ENCODE assay signal across 8 mouse cellular contexts in the genomic region with DNA sequence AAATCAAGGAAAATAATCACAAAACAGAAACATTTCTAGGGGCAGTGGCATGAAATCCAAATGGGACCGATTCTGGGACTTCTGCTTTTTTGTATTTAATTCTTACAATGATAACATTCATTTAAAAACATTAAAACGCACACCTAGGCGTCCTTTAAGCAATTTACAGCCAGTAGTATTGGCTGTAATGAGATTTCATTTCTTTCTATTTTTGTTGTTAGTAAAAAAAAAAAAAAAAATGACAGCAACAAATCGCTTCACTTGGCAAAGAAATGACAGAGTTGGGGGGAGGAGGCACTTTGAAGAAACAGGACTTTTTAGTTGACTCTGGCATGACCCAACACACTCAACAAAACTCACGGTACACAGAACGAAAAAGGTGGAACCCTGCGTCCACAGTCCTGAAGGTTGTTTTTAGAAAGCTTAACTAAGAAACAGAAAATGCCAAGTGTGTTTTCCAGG. TPM values are rescaled to one million over a fixed set of nuclear protein-coding genes. Genes with fewer than 3 reads are reported as not detected.
DNase-seq lines count a peak whose midpoint lies in the region; ATAC-seq and TF ChIP-seq lines count a peak whose summit lies in the region.

No protein-coding gene starts in this region.

- H3K4me2 ChIP-seq in heart, embryonic 13.5 days: peak overlapping the region; percentile 81
- peak overlapping the region; percentile 94 for H3K4me2 ChIP-seq in hindbrain, embryonic 13.5 days
- peak overlapping the region; percentile 95 for H3K4me2 ChIP-seq in midbrain, embryonic 11.5 days

- peak overlapping the region; percentile 96 for H3K4me3 ChIP-seq in heart, embryonic 13.5 days
- peak overlapping the region; percentile 82 to 92 for H3K4me3 ChIP-seq in ES-E14 (ENCODE audit: insufficient read depth in 1 of 2, low read depth in 1 of 2, low read length in 2 of 2, poor library complexity in 1 of 2, severe bottlenecking in 1 of 2)
- peak overlapping the region; percentile 93 for H3K4me3 ChIP-seq in hindbrain, embryonic 13.5 days
- peak overlapping the region; percentile 95 for H3K4me3 ChIP-seq in midbrain, embryonic 11.5 days (ENCODE audit: low read depth, low read length)

- ATAC-seq in heart, embryonic 13.5 days (ENCODE audit: extremely low read depth, insufficient number of reproducible peaks, low FRiP score, low TSS enrichment): no peak
- ATAC-seq in hindbrain, embryonic 13.5 days (ENCODE audit: low FRiP score): no peak
- no peak for ATAC-seq in midbrain, embryonic 11.5 days (ENCODE audit: low FRiP score)

- 17% methylated on average over 7 of the region's 7 CpGs for WGBS in heart, embryonic 13.5 days
- 20% methylated on average over 7 of the region's 7 CpGs for WGBS in hindbrain, embryonic 13.5 days
- WGBS in midbrain, embryonic 11.5 days: 25% methylated on average over 7 of the region's 7 CpGs

- no peak for DNase-seq in heart, postnatal 4 days
- no peak for DNase-seq in ES-E14 (ENCODE audit: low read depth, low spot score)
- no peak for DNase-seq in midbrain, embryonic 11.5 days (ENCODE audit: low spot score, missing footprints)
- no peak for DNase-seq in ovary, adult 18-20 months (ENCODE audit: low spot score)
- no peak for DNase-seq in ovary, postnatal 10 days (ENCODE audit: low spot score)
- no peak for DNase-seq in spleen, postnatal 14 days (ENCODE audit: low spot score in 2 of 2)

- H3K9ac ChIP-seq in heart, embryonic 13.5 days: peak overlapping the region; percentile 95
- H3K9ac ChIP-seq in ES-E14 (ENCODE audit: insufficient read depth, low read depth, low read length, poor library complexity, severe bottlenecking): peak overlapping the region; percentile 78; the same call in 1 of the 2 replicates
- H3K9ac ChIP-seq in hindbrain, embryonic 13.5 days: peak overlapping the region; percentile 85
- H3K9ac ChIP-seq in midbrain, embryonic 11.5 days (ENCODE audit: low read length): peak overlapping the region; percentile 80

- H3K9me3 ChIP-seq in heart, embryonic 13.5 days: no peaks in the 10 kb centered on the region
- H3K9me3 ChIP-seq in ES-E14 (ENCODE audit: control insufficient read depth, insufficient read depth, low read depth, low read length): no peaks in the 10 kb centered on the region
- H3K9me3 ChIP-seq in hindbrain, embryonic 13.5 days: peaks cover 3% of the 10 kb centered on the region; the same call in 1 of the 2 replicates
- H3K9me3 ChIP-seq in midbrain, embryonic 11.5 days (ENCODE audit: control insufficient read depth, low read length): no peaks in the 10 kb centered on the region

- in situ Hi-C loops in ES-E14 (cut with MboI; ENCODE audit: low sequenced_read_pairs in 2 of 2, unreplicated experiment in 2 of 2): no loop called here

- peak overlapping the region; percentile 99 for H3K27ac ChIP-seq in heart, embryonic 13.5 days (replicated peaks)
- H3K27ac ChIP-seq in ES-E14 (ENCODE audit: insufficient read depth, low read depth, low read length, poor library complexity, severe bottlenecking): no peak overlapping the region
- H3K27ac ChIP-seq in hindbrain, embryonic 13.5 days: no peak overlapping the region
- H3K27ac ChIP-seq in midbrain, embryonic 11.5 days (ENCODE audit: low read depth, low read length): no peak overlapping the region

- H3K36me3 ChIP-seq in heart, embryonic 13.5 days: peaks cover 4% of the 10 kb centered on the region; the same call in 1 of the 2 replicates
- H3K36me3 ChIP-seq in ES-E14 (ENCODE audit: control insufficient read depth, insufficient read depth, low read length, poor library complexity, severe bottlenecking): no peaks in the 10 kb centered on the region
- H3K36me3 ChIP-seq in hindbrain, embryonic 13.5 days: no peaks in the 10 kb centered on the region; the same call in 1 of the 2 replicates
- no peaks in the 10 kb centered on the region for H3K36me3 ChIP-seq in midbrain, embryonic 11.5 days (ENCODE audit: control insufficient read depth, insufficient read depth, low read length)

- H3K4me1 ChIP-seq in heart, embryonic 13.5 days: peaks cover 26% of the 10 kb centered on the region
- H3K4me1 ChIP-seq in ES-E14 (ENCODE audit: control insufficient read depth in 2 of 2, insufficient read depth in 2 of 2, low read length in 2 of 2, poor library complexity in 1 of 2): 0 out of 4 replicates have a peak, but pooled peaks cover 0 to 2% of the 10 kb centered on the region in 2 experiments
- peaks cover 14% of the 10 kb centered on the region for H3K4me1 ChIP-seq in hindbrain, embryonic 13.5 days (replicated peaks)
- peaks cover 7% of the 10 kb centered on the region; the same call in 1 of the 2 replicates for H3K4me1 ChIP-seq in midbrain, embryonic 11.5 days (ENCODE audit: control insufficient read depth, insufficient read depth, low read length)

- no peaks in the 10 kb centered on the region for H3K27me3 ChIP-seq in heart, embryonic 13.5 days (replicated peaks)
- no peaks in the 10 kb centered on the region for H3K27me3 ChIP-seq in hindbrain, embryonic 13.5 days
- H3K27me3 ChIP-seq in midbrain, embryonic 11.5 days (ENCODE audit: control insufficient read depth, insufficient read depth, low read length): no peaks in the 10 kb centered on the region

TF ChIP-seq in ES-E14, 5 proteins besides CTCF, POLR2A, EP300 and RAD21:
- no peak for TF ChIP-seq CHD2 (IDR thresholded peaks at IDR 0.05; ENCODE audit: low read depth, low read length)
- TF ChIP-seq ZNF384 (IDR thresholded peaks at IDR 0.05; ENCODE audit: low read depth, low read length): 0 out of 2 replicates have a peak, but pooled peaks have one; percentile 27
TF ChIP-seq in ES-E14: peak in this region for 1.

RNA-seq across cellular contexts. Expression of a gene that starts 1.2 kb away (rescaled TPM):
- 15.2 and 17.2 TPM in 2 replicates for polyA plus RNA-seq in heart, embryonic 13.5 days (2015; fragmentation: Nextera tagmentation; extraction: Ambion mirVana)
- total RNA-seq in heart, postnatal 4 days (2021): 10 to 100 TPM; 59.8 to 65.6 TPM
- total RNA-seq in ES-E14 (2012; rRNA removed): 9.2 and 10.2 TPM in 2 replicates
- 12.8 and 14.6 TPM in 2 replicates for polyA plus RNA-seq in hindbrain, embryonic 13.5 days (2015; fragmentation: Nextera tagmentation; extraction: Ambion mirVana)
- polyA plus RNA-seq in midbrain, embryonic 11.5 days (2014; fragmentation: Nextera tagmentation; extraction: Ambion mirVana): 9.8 and 10.5 TPM in 2 replicates

RNA-seq across cellular contexts. Expression of a gene that starts 1.4 kb away (rescaled TPM):
- polyA plus RNA-seq in heart, embryonic 13.5 days (2015; fragmentation: Nextera tagmentation; extraction: Ambion mirVana): 223 and 234 TPM in 2 replicates
- 100 to 1,000 TPM; 309 to 352 TPM for total RNA-seq in heart, postnatal 4 days (2021)
- 17.3 and 26.8 TPM in 2 replicates for total RNA-seq in ES-E14 (2012; rRNA removed)
- polyA plus RNA-seq in hindbrain, embryonic 13.5 days (2015; fragmentation: Nextera tagmentation; extraction: Ambion mirVana): 173 and 191 TPM in 2 replicates
- 123 and 128 TPM in 2 replicates for polyA plus RNA-seq in midbrain, embryonic 11.5 days (2014; fragmentation: Nextera tagmentation; extraction: Ambion mirVana)

RNA-seq across cellular contexts. Expression of a gene that starts 25.9 kb away (rescaled TPM):
- polyA plus RNA-seq in heart, embryonic 13.5 days (2015; fragmentation: Nextera tagmentation; extraction: Ambion mirVana): 0.03 TPM in 1 of 2 replicates, not detected in the other
- under 1 TPM in 1 of 2 experiments, not detected in 1; 0.09 TPM for total RNA-seq in heart, postnatal 4 days (2021)
- total RNA-seq in ES-E14 (2012; rRNA removed): 0.11 and 0.22 TPM in 2 replicates
- 0.26 and 0.35 TPM in 2 replicates for polyA plus RNA-seq in hindbrain, embryonic 13.5 days (2015; fragmentation: Nextera tagmentation; extraction: Ambion mirVana)
- 0.11 TPM in 1 of 2 replicates, not detected in the other for polyA plus RNA-seq in midbrain, embryonic 11.5 days (2014; fragmentation: Nextera tagmentation; extraction: Ambion mirVana)
